Mouse (Mus musculus) ES-E14 (cell line): Measurements from ENCODE around the gene Junb. TPM values are rescaled to one million over a fixed set of nuclear protein-coding genes. Genes with fewer than 3 reads are reported as not detected.

Source experiments
- DNase-seq: peaks from one replicate; pipeline ENCODE4 v3.0.0-alpha.2; 2013; ENCODE audit warnings: low read depth, low spot score
- H3K27ac ChIP-seq: 2 replicates; pipeline ENCODE4 v1.5.1; 2012; ENCODE audit warnings: low read depth, mild to moderate bottlenecking, low read length, moderate library complexity, mixed read lengths; ENCODE audit not compliant: poor library complexity, insufficient read depth, severe bottlenecking
- H3K36me3 ChIP-seq: 2 replicates; pipeline ENCODE4 v1.6.1; 2012; ENCODE audit warnings: mild to moderate bottlenecking, low read length, moderate library complexity, mixed read lengths; ENCODE audit not compliant: control insufficient read depth, poor library complexity, insufficient read depth, severe bottlenecking
- H3K4me1 ChIP-seq, 2 experiments: fragments of 150-350 bp in 1 of 2; sonication (generic) in 1 of 2; 2 replicates each; pipeline ENCODE4 v1.6.1; 2012; ENCODE audit warnings: low read length in 2 of 2, mild to moderate bottlenecking in 1 of 2, mixed read lengths in 1 of 2; ENCODE audit not compliant: control insufficient read depth in 2 of 2, insufficient read depth in 2 of 2, poor library complexity in 1 of 2
- H3K4me3 ChIP-seq, 2 experiments: fragments of 150-350 bp in 1 of 2; sonication (generic) in 1 of 2; 2 replicates each; pipeline ENCODE4 v1.5.1; 2012; ENCODE audit warnings: low read length in 2 of 2, low read depth in 1 of 2, mild to moderate bottlenecking in 1 of 2, mixed read lengths in 1 of 2; ENCODE audit not compliant: insufficient read depth in 1 of 2, poor library complexity in 1 of 2, severe bottlenecking in 1 of 2
- H3K9ac ChIP-seq: 2 replicates; pipeline ENCODE4 v1.6.1; 2012; ENCODE audit warnings: low read depth, mild to moderate bottlenecking, low read length, mixed read lengths; ENCODE audit not compliant: poor library complexity, insufficient read depth, severe bottlenecking
- H3K9me3 ChIP-seq: fragments of 150-350 bp; sonication (generic); 2 replicates; pipeline ENCODE4 v1.6.1; 2012; ENCODE audit warnings: low read depth, mild to moderate bottlenecking, low read length; ENCODE audit not compliant: control insufficient read depth, insufficient read depth
- CHD2 ChIP-seq: IDR thresholded peaks from 2 replicates; pipeline ENCODE4 v1.6.1; 2014; ENCODE audit warnings: mild to moderate bottlenecking, low read depth, low read length, inconsistent platforms
- HCFC1 ChIP-seq: IDR thresholded peaks from 2 replicates; pipeline ENCODE4 v1.6.1; 2012; ENCODE audit warnings: low read length, inconsistent platforms, borderline replicate concordance; ENCODE audit not compliant: insufficient read depth
- MAFK ChIP-seq: IDR thresholded peaks from 2 replicates; pipeline ENCODE4 v1.6.1; 2014; ENCODE audit warnings: mild to moderate bottlenecking, low read depth, low read length, inconsistent platforms; ENCODE audit not compliant: insufficient read depth
- ZC3H11A ChIP-seq: IDR thresholded peaks from 2 replicates; pipeline ENCODE4 v1.6.1; 2012; ENCODE audit warnings: low read depth, mild to moderate bottlenecking, inconsistent platforms, low read length, borderline replicate concordance
- ZNF384 ChIP-seq: IDR thresholded peaks from 2 replicates; pipeline ENCODE4 v1.6.1; 2012; ENCODE audit warnings: low read depth, low read length, inconsistent platforms
- in situ Hi-C, 2 experiments: fragments of 600-800 bp; cut with MboI; formaldehyde crosslinking; loops; one replicate each; pipeline ENCODE4 v1.15.1; 2025; ENCODE audit warnings: low sequenced_read_pairs in 2 of 2, inconsistent platforms in 1 of 2; ENCODE audit not compliant: unreplicated experiment in 2 of 2
- total RNA-seq: library from RNA; depleted of rRNA; stranded (reverse); fragments of 300-350 nt; gene quantifications from 2 replicates; pipeline ENCODE4 v1.2.3, GENCODE M21; 2012

Gene Junb
- total RNA-seq, 1 experiment: 57.6 TPM

- H3K9ac ChIP-seq: no peak overlapping the region
- H3K36me3 ChIP-seq: no peaks in the 10 kb centered on the region
- H3K27ac ChIP-seq: no peak overlapping the region; the same call in 1 of the 2 replicates
- in situ Hi-C loops: no loop called here
- peaks cover 13 to 17% of the 10 kb centered on the region in 2 experiments for H3K4me1 ChIP-seq
- TF ChIP-seq ZNF384 (0 out of 2 replicates have a peak, but pooled peaks have one; percentile 10), ZC3H11A (no peak), MAFK (no peak), CHD2 (no peak), HCFC1 (no peak)
- no peak for DNase-seq
- no peaks in the 10 kb centered on the region for H3K9me3 ChIP-seq
- peak overlapping the region; percentile 15 to 33; a peak in 3 of 4 replicates for H3K4me3 ChIP-seq
Observed at GRCm38 (mm10) chr8:84987388-84987787, 8.9 kb upstream of the Junb start.

- peak overlapping the region; percentile 76 for H3K9ac ChIP-seq
- 0 out of 2 replicates have a peak overlapping the region, but pooled peaks have one; percentile 56 for H3K27ac ChIP-seq
- TF ChIP-seq MAFK (no peak), HCFC1 (no peak), CHD2 (no peak), ZNF384 (no peak), ZC3H11A (no peak)
- H3K36me3 ChIP-seq: no peaks in the 10 kb centered on the region
- no peaks in the 10 kb centered on the region for H3K9me3 ChIP-seq
- in situ Hi-C loops: no loop called here
- peak overlapping the region; percentile 57 to 76 for H3K4me3 ChIP-seq
- H3K4me1 ChIP-seq: peaks cover 13 to 25% of the 10 kb centered on the region in 2 experiments
- DNase-seq: no peak
Observed at GRCm38 (mm10) chr8:84986379-84986945, 7.9 kb upstream of the Junb start.

GRCm38 (mm10) chr8:84985684-84986378 lies 7.3 kb upstream of the Junb start:
- Histone ChIP-seq H3K9me3 (no peaks in the 10 kb centered on the region), H3K36me3 (no peaks in the 10 kb centered on the region), H3K4me3 (peak overlapping the region; percentile 57 to 76), H3K4me1 (peaks cover 14 to 29% of the 10 kb centered on the region in 2 experiments), H3K27ac (peak overlapping the region; percentile 89), H3K9ac (peak overlapping the region; percentile 82)
- no peak for DNase-seq
- TF ChIP-seq ZNF384 (no peak), HCFC1 (peak; percentile 35; the same call in 1 of the 2 replicates)
- in situ Hi-C loops: no loop called here

- H3K4me1 ChIP-seq: peaks cover 15 to 29% of the 10 kb centered on the region in 2 experiments
- no peak for DNase-seq
Observed at GRCm38 (mm10) chr8:84985049-84985683, 6.6 kb upstream of the Junb start.

More at GRCm38 (mm10) chr8:84985049-84985683, 6.6 kb upstream of the Junb start:
- in situ Hi-C loops: no loop called here
- Histone ChIP-seq H3K27ac (peak overlapping the region; percentile 89), H3K4me3 (peak overlapping the region; percentile 57 to 76), H3K9me3 (no peaks in the 10 kb centered on the region), H3K9ac (peak overlapping the region; percentile 82), H3K36me3 (no peaks in the 10 kb centered on the region)
- TF ChIP-seq MAFK (no peak), CHD2 (no peak), ZC3H11A (no peak), ZNF384 (no peak), HCFC1 (no peak)
